Mouse (Mus musculus) adrenal gland, adult 8-10 months (tissue): ENCODE data around the gene Ptpn6. TPM values are rescaled to one million over a fixed set of nuclear protein-coding genes. Genes with fewer than 3 reads are reported as not detected.
"Not testable (repeated sequence)": the region's sequence is repeated elsewhere in the genome, so short reads cannot be mapped to it uniquely, and the experiment has no call there.

Source experiments
- DNase-seq: peaks from one replicate; pipeline ENCODE4 v3.0.0; 2022
- microRNA-seq, 2 experiments: library from miRNA; unstranded; fragments of <30 nt; microRNA quantifications; one replicate each; pipeline ENCODE4 v1.2.0; 2022
- total RNA-seq, 4 experiments: library from RNA; stranded (reverse); gene quantifications; 2 replicates each; pipeline ENCODE4 v1.2.4; 2022

Ptpn6 gene
- total RNA-seq, 4 experiments from 2014 or later = 14.1 to 21.6 (median 15.0) TPM

DNA sequence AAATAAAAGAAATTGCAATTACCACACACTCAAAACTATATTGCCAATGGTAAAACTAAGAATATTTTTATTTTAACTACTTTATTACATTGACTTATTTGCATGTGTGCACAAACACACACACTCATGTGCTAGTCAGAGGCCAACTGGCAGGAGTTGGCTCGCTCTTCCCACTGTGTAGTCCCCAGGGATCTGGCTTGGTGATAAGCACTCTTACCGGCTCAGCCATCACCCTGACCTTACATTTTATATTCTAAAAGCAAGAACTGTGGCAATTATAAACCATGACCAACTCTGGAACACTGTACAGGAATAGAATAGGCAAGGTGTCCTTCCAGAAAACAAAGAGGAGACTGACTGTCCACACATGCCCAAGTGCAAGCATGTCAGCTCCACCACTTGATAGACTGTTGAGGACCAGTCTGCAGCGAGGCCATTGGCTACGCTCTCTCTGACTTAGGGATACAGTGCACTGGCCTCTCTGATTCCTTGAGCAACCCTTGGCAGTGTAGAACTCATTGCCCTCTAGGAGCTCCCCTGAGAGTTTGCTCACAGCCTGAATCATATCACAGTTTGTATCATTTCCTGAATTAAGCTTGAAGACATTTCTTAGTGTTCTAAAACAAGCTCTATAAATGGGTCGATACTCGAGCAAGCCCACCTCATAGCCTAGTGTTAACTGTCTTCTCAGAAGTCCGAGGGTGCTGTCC, 41.9 kb downstream of the Ptpn6 start:
- DNase-seq = no peak

GRCm38 (mm10) chr6:124694166-124694955, 44.2 kb downstream of the Ptpn6 start:
- no peak for DNase-seq

DNA sequence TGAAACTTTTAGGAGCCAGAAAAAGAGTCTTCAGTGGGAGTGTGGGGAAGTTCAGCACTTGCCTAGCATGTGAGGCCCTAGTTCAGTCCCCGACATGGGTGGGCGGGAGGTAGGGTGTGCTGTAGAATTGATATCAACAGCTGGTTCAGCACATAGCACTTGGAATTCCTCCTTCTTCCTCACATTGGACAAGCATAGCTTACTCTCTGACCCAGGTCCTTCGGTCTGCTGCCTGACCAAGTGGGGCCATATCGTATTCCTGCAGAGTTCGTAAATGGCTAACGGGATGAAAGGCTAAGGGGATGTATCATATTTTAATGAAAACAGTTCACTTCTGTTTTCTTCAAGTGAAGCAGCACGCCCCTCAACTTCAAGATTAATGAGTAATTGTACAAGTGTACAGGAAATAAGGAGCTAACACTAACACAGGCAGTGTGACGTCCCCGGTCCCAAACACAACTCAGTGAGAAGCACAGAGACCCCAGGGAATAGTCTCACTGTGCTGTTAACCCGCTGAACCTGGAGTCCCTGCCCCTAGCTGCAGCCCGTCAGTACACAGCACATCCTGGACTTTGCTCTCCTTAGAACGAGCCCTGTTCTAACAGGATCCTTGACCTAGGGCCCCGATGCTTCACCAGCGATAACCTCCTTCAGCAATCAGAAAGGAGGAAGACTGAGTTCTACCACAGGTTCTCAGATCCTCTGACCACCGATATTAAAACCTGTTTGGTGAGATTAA, 45.1 kb downstream of the Ptpn6 start:
- DNase-seq = no peak

- DNase-seq = no peak
Measured at GRCm38 (mm10) chr6:124690517-124690916, 48.0 kb downstream of the Ptpn6 start.

DNA sequence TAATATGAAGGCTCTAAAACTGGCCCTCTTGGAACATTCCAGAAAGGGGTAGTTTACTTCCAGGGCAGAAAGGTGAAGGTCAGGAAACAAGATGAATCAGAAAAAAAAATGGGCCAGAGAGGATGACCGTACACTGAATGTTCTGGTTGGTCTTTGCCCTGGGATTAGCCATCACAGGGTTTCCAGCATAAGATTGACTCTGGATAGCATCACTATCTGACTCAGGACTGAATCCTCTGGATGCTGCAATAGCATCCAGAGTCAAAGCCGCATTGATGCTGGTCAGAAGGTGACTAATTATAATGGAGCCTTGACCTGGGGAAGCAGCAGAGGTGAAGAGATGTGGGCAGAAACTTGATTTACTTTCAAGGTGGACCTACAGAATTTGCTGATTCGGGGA, 49.5 kb downstream of the Ptpn6 start:
- no peak for DNase-seq

- no peak for DNase-seq
Measured at GRCm38 (mm10) chr6:124688151-124688758, 50.3 kb downstream of the Ptpn6 start.

- not testable (repeated sequence) for DNase-seq
Measured at GRCm38 (mm10) chr6:124686644-124687043, 51.9 kb downstream of the Ptpn6 start.

GRCm38 (mm10) chr6:124685606-124686386, 52.7 kb downstream of the Ptpn6 start:
- no peak for DNase-seq

GRCm38 (mm10) chr6:124683591-124684417, 54.7 kb downstream of the Ptpn6 start:
- DNase-seq = peak; percentile 89

- not testable (repeated sequence) for DNase-seq
Measured at GRCm38 (mm10) chr6:124682291-124682690, 56.2 kb downstream of the Ptpn6 start.

GRCm38 (mm10) chr6:124679486-124679885, 59.0 kb downstream of the Ptpn6 start:
- no peak for DNase-seq

GRCm38 (mm10) chr6:124678769-124679168, 59.7 kb downstream of the Ptpn6 start:
- no peak for DNase-seq

DNA sequence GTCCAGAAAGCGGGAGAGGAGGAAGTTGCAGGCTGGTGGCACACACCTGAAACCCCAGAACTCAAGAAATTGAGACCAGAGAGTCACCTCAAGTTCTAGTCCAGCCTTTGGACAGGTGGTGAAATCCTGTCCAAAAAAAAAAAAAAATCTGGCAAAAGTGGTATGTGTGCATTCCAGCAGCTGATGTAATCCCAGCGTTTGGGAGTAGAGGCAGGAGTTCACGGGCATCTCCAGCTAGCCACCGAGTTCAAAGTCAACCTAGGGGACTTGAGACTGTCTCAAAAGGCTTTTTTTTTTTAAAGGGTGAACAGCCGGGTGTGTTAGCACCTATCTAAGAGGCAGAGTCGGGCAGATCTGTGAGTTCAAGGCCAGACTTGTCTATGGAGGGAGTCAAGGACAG, 62.3 kb downstream of the Ptpn6 start:
- no peak for DNase-seq

DNA sequence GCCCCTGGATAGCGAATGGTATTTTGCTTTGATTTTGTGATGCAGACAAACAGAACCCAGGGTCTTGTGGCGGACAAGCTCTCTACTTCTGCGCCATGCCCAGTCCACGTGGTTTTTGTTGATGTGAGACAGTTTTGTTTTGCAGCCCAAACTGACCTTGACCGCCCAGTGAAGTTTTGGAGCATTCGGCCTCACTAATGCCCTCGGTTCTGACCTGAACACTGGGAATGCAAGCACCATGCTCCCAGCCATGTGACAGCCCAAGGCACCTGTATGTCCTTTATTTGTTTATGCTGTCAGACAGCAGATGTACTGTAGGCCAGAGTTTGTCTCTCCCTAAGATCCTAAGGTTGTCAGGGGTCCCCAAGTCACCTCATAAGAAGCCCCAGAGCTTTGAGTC, 63.9 kb downstream of the Ptpn6 start:
- DNase-seq = no peak

- DNase-seq = no peak
Measured at GRCm38 (mm10) chr6:124673619-124674018, 64.9 kb downstream of the Ptpn6 start.

DNA sequence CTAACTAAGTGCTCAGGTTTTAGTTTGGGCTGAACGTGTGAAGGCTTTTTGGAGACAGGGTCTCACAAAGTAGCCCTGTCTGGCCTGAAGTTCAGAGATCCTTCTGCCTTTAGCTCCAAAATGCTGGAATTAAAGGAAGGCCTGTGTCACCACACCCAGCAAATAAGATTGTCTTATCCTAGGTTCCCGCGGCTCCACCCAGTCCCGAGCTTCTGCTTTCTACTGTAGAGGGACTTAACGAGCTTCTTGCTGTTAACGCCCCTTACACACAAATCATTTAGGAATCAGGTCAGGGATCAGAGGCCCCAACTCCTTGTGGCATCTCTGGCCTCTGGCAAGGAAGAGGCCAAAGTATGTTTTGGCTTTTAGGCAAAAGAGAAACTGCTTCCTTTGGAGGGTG, 66.4 kb downstream of the Ptpn6 start:
- DNase-seq = no peak

Small RNAs within 50 kb of the gene (microRNA-seq; reads per million reads assigned to microRNA genes)
- gene Mir141 (3.5 to 6.5 reads per million in 2 experiments), gene Mir200c (28.2 to 28.3 reads per million in 2 experiments)

Other genes with a start within 250 kb of the Ptpn6 start
- 10 to 100 TPM; 28.1 to 44.4 (median 34.4) TPM for gene C1rl, start 245.6 kb downstream of the Ptpn6 start, total RNA-seq
- 100 to 1,000 TPM in 2 of 4 experiments, 10 to 100 TPM in 2; 48.6 to 131 (median 88.7) TPM for gene C1ra, start 226.3 kb downstream of the Ptpn6 start, total RNA-seq
- 100 to 1,000 TPM in 1 of 4 experiments, 10 to 100 TPM in 3; 46.9 to 107 (median 72.7) TPM for gene C1s1, start 196.4 kb downstream of the Ptpn6 start, total RNA-seq
- 10 to 100 TPM in 2 of 4 experiments, 1 to 10 TPM in 2; 5.9 to 19.1 (median 12.4) TPM for gene C1rb, start 168.4 kb downstream of the Ptpn6 start, total RNA-seq
- 1 to 10 TPM; 1.8 to 4.1 (median 3.0) TPM for gene C1s2, start 102.6 kb downstream of the Ptpn6 start, total RNA-seq
- 100 to 1,000 TPM in 1 of 4 experiments, 10 to 100 TPM in 3; 75.1 to 111 (median 90.7) TPM for gene Lpcat3, start 75.7 kb downstream of the Ptpn6 start, total RNA-seq
- gene Emg1, start 26.5 kb downstream of the Ptpn6 start, total RNA-seq = 10 to 100 TPM; 81.9 to 100.0 (median 86.2) TPM
- gene Phb2, start 26.4 kb downstream of the Ptpn6 start, total RNA-seq = 100 to 1,000 TPM; 255 to 303 (median 272) TPM
- gene Grcc10, start 2.7 kb upstream of the Ptpn6 start, total RNA-seq = 100 to 1,000 TPM; 348 to 417 (median 368) TPM
- gene Gm45234, start 17.3 kb upstream of the Ptpn6 start, total RNA-seq = not detected
- 100 to 1,000 TPM in 2 of 4 experiments, 10 to 100 TPM in 2; 68.7 to 111 (median 97.1) TPM for gene Atn1, start 17.8 kb upstream of the Ptpn6 start, total RNA-seq
- 10 to 100 TPM; 23.0 to 74.2 (median 42.8) TPM for gene Eno2, start 31.0 kb upstream of the Ptpn6 start, total RNA-seq
- 1 to 10 TPM in 2 of 4 experiments, under 1 TPM in 2; 0.52 to 3.6 (median 1.0) TPM for gene Lrrc23, start 41.0 kb upstream of the Ptpn6 start, total RNA-seq
- 10 to 100 TPM; 27.0 to 37.4 (median 33.6) TPM for gene Spsb2, start 69.9 kb upstream of the Ptpn6 start, total RNA-seq
- 100 to 1,000 TPM; 448 to 531 (median 475) TPM for gene Tpi1, start 75.6 kb upstream of the Ptpn6 start, total RNA-seq
- gene Usp5, start 90.8 kb upstream of the Ptpn6 start, total RNA-seq = 100 to 1,000 TPM; 134 to 158 (median 154) TPM
- 1 to 10 TPM; 1.9 to 4.4 (median 2.7) TPM for gene Cdca3, start 90.8 kb upstream of the Ptpn6 start, total RNA-seq
- gene Gnb3, start 101.6 kb upstream of the Ptpn6 start, total RNA-seq = 10 to 100 TPM in 3 of 4 experiments, 1 to 10 TPM in 1; 8.9 to 18.5 (median 14.5) TPM
- gene P3h3, start 119.0 kb upstream of the Ptpn6 start, total RNA-seq = 10 to 100 TPM; 26.2 to 43.9 (median 35.3) TPM
- 1 to 10 TPM in 3 of 4 experiments, under 1 TPM in 1; 0.32 to 2.2 (median 1.6) TPM for gene Gpr162, start 125.3 kb upstream of the Ptpn6 start, total RNA-seq
- under 1 TPM; 0.40 to 0.83 (median 0.46) TPM for gene Cd4, start 149.5 kb upstream of the Ptpn6 start, total RNA-seq
- gene Lag3, start 173.0 kb upstream of the Ptpn6 start, total RNA-seq = 1 to 10 TPM; 1.1 to 2.7 (median 1.2) TPM
- 100 to 1,000 TPM; 741 to 843 (median 768) TPM for gene Ptms, start 181.4 kb upstream of the Ptpn6 start, total RNA-seq
- 100 to 1,000 TPM; 277 to 296 (median 287) TPM for gene Mlf2, start 192.7 kb upstream of the Ptpn6 start, total RNA-seq
- 100 to 1,000 TPM; 130 to 160 (median 147) TPM for gene Cops7a, start 226.8 kb upstream of the Ptpn6 start, total RNA-seq